Mouse (Mus musculus): Measurements from ENCODE around the gene Gm28360.
"Not testable (repeated sequence)": the region's sequence is repeated elsewhere in the genome, so short reads cannot be mapped to it uniquely, and the experiment has no call there.

Gene Gm28360

DNA sequence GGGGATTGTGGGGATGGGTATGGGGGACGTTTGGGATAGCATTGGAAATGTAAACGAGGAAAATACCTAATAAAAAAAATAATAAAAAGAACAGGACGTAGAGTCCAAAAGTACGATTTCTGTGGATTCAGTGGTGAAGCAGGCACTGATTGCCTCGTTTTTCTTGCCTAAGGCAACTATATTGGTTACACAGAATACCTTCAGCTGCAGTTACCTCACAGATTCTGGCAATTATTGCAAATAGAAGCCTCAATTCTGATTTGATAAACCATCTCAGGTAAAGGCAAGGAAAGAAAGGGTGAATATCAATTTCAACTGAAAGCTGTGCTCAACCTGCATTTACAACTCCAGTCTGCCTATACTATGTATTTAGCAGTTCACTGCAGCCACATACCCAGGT is at the start of gene Gm28360:
TSS of gene Gm28360 (plus strand) at position 301 of the 400 bp plus-strand sequence.
- not testable (repeated sequence) for DNase-seq (ENCODE audit: low read depth, low spot score)

DNA sequence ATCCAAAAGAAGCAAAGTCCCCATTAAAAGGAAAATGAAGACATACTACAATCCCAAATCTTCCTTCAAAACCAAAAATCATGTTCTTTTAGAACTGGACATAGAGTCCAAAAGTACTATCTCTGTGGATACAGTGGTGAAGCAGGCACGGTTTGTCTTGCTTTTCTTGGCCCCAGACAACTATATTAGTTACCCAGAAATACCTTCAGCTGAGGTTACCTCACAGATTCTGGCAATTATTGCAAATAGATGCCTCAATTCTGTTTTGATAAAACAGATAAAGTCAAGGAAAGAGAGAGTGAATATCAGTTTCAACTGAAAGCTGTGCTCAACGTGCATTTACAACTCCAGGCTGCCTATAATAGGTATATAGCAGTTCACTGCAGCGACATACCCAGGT is 49.0 kb upstream of the Gm28360 start, which contains the start of gene B020011L13Rik:
TSS of gene B020011L13Rik (plus strand) at position 301 of the 400 bp plus-strand sequence.
- not testable (repeated sequence) for DNase-seq (ENCODE audit: low read depth, low spot score)

DNA sequence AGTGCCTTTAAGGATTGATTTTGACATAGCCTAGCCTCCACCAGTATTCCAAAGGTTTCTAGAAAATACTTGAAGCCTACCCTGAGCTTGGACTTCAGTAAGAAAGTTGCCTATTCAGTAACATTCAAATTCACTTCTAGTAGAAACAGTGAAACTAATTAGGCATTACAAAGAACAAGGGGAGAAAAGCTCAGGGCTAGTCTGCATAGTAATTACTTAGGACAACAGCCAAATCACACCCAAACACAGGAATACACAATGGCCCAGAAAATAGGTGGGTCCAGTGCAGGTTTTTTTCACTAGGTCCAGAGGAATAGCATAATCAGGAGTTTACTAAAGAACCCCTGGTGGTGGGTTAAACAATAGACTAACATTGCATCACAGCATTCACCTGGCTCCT is 13.6 kb upstream of the Gm28360 start:
- DNase-seq (ENCODE audit: low read depth, low spot score): not testable (repeated sequence)

DNA sequence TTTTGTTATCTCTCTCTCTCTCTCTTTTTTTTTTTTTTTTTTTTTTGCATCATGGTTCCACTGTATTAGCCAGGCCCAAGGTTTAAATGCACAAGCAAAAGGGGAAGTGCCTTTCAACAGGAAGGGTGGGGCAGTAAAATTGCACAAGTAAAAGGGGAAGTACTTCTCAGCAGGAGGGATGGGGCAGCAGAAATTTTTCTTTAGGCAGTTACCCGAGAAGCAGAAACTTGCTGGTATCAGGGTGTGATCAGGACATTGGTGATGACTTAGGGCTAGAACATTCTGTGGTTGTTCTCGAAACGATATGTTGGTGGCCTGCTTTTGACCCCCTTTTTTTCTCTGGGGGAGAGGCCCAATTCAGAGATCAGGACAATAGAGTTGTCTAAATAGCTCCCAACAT is 21.8 kb downstream of the Gm28360 start:
- DNase-seq (ENCODE audit: low read depth, low spot score): not testable (repeated sequence)
